Mouse (Mus musculus): ENCODE results near the gene Mmachc. TPM values are rescaled to one million over a fixed set of nuclear protein-coding genes. Genes with fewer than 3 reads are reported as not detected.
"Not testable (repeated sequence)": the region's sequence is repeated elsewhere in the genome, so short reads cannot be mapped to it uniquely, and the experiment has no call there.

The Mmachc gene
- polyA plus RNA-seq, 1 experiment from 2014 or later, result 23.0 TPM

GRCm38 (mm10) chr4:116661998-116662397, 46.2 kb downstream of the Mmachc start:
- Histone ChIP-seq H3K27me3 (replicated peaks) (no peaks in the 10 kb centered on the region), H3K4me2 (replicated peaks) (no peak overlapping the region), H3K4me1 (replicated peaks) (no peaks in the 10 kb centered on the region), H3K9ac (no peak overlapping the region), H3K4me3 (replicated peaks) (no peak overlapping the region), H3K27ac (no peak overlapping the region), H3K36me3 (no peaks in the 10 kb centered on the region), H3K9me3 (no peaks in the 10 kb centered on the region)
- WGBS, result 91% methylated on average over 1 of the region's 1 CpGs
- no peak for ATAC-seq

GRCm38 (mm10) chr4:116660829-116661228, 47.4 kb downstream of the Mmachc start:
- no peaks in the 10 kb centered on the region for H3K36me3 ChIP-seq
- H3K9ac ChIP-seq, result no peak overlapping the region
- H3K4me2 ChIP-seq (replicated peaks), result no peak overlapping the region
- peak; percentile 66 for ATAC-seq
- H3K9me3 ChIP-seq, result no peaks in the 10 kb centered on the region
- no peaks in the 10 kb centered on the region for H3K4me1 ChIP-seq (replicated peaks)
- WGBS, result 63% methylated on average over 6 of the region's 6 CpGs
- H3K4me3 ChIP-seq (replicated peaks), result no peak overlapping the region
- H3K27ac ChIP-seq, result peak overlapping the region; percentile 59
- H3K27me3 ChIP-seq (replicated peaks), result no peaks in the 10 kb centered on the region

GRCm38 (mm10) chr4:116659916-116660315, 48.3 kb downstream of the Mmachc start:
- not testable (repeated sequence) for H3K9me3 ChIP-seq; H3K9ac ChIP-seq; H3K36me3 ChIP-seq; H3K4me2 ChIP-seq (replicated peaks); ATAC-seq; H3K4me1 ChIP-seq (replicated peaks); H3K4me3 ChIP-seq (replicated peaks); H3K27me3 ChIP-seq (replicated peaks); H3K27ac ChIP-seq
- WGBS, result 74% methylated on average over 6 of the region's 6 CpGs

- H3K4me1 ChIP-seq (replicated peaks), result no peaks in the 10 kb centered on the region; the same call in 1 of the 2 replicates
- no peak overlapping the region for H3K4me2 ChIP-seq (replicated peaks)
- no peaks in the 10 kb centered on the region for H3K9me3 ChIP-seq
- H3K27me3 ChIP-seq (replicated peaks), result no peaks in the 10 kb centered on the region
- H3K27ac ChIP-seq, result no peak overlapping the region
- H3K9ac ChIP-seq, result no peak overlapping the region
- WGBS, result 42% methylated on average over 2 of the region's 2 CpGs
- no peaks in the 10 kb centered on the region for H3K36me3 ChIP-seq
- ATAC-seq, result peak; percentile 52
- no peak overlapping the region for H3K4me3 ChIP-seq (replicated peaks)
Measured at GRCm38 (mm10) chr4:116659474-116659873, 48.7 kb downstream of the Mmachc start.

- no peak overlapping the region for H3K4me2 ChIP-seq (replicated peaks)
- H3K4me3 ChIP-seq (replicated peaks), result no peak overlapping the region
- H3K27me3 ChIP-seq (replicated peaks), result no peaks in the 10 kb centered on the region
- no peak for ATAC-seq
- no peak overlapping the region for H3K9ac ChIP-seq
- WGBS, result 53% methylated on average over 3 of the region's 3 CpGs
- no peaks in the 10 kb centered on the region; the same call in 1 of the 2 replicates for H3K4me1 ChIP-seq (replicated peaks)
- no peak overlapping the region for H3K27ac ChIP-seq
- H3K9me3 ChIP-seq, result no peaks in the 10 kb centered on the region
- no peaks in the 10 kb centered on the region for H3K36me3 ChIP-seq
Measured at GRCm38 (mm10) chr4:116657971-116658370, 50.2 kb downstream of the Mmachc start.

- Histone ChIP-seq H3K9ac (no peak overlapping the region), H3K27ac (no peak overlapping the region), H3K36me3 (no peaks in the 10 kb centered on the region), H3K27me3 (replicated peaks) (no peaks in the 10 kb centered on the region), H3K4me3 (replicated peaks) (no peak overlapping the region), H3K4me1 (replicated peaks) (no peaks in the 10 kb centered on the region; the same call in 1 of the 2 replicates), H3K9me3 (no peaks in the 10 kb centered on the region), H3K4me2 (replicated peaks) (no peak overlapping the region)
- no peak for ATAC-seq
- 76% methylated on average over 3 of the region's 3 CpGs for WGBS
Measured at GRCm38 (mm10) chr4:116655658-116656057, 52.5 kb downstream of the Mmachc start.

- Histone ChIP-seq H3K36me3 (no peaks in the 10 kb centered on the region), H3K4me2 (replicated peaks) (no peak overlapping the region), H3K9ac (no peak overlapping the region), H3K4me1 (replicated peaks) (peaks cover 3% of the 10 kb centered on the region), H3K4me3 (replicated peaks) (no peak overlapping the region), H3K27ac (no peak overlapping the region), H3K27me3 (replicated peaks) (no peaks in the 10 kb centered on the region), H3K9me3 (no peaks in the 10 kb centered on the region)
- 40% methylated on average over 2 of the region's 2 CpGs for WGBS
- ATAC-seq, result peak; percentile 9; the same call in 1 of the 2 replicates
Measured at GRCm38 (mm10) chr4:116655100-116655499, 53.1 kb downstream of the Mmachc start.

GRCm38 (mm10) chr4:116653228-116653627, 55.0 kb downstream of the Mmachc start:
- H3K9me3 ChIP-seq, result no peaks in the 10 kb centered on the region
- H3K4me1 ChIP-seq (replicated peaks), result peaks cover 14% of the 10 kb centered on the region
- no peak for ATAC-seq
- 89% methylated on average over 6 of the region's 6 CpGs for WGBS
- no peak overlapping the region for H3K9ac ChIP-seq
- H3K27me3 ChIP-seq (replicated peaks), result no peaks in the 10 kb centered on the region
- H3K27ac ChIP-seq, result no peak overlapping the region
- no peak overlapping the region for H3K4me2 ChIP-seq (replicated peaks)
- H3K4me3 ChIP-seq (replicated peaks), result no peak overlapping the region
- H3K36me3 ChIP-seq, result no peaks in the 10 kb centered on the region

Other genes with a start within 250 kb of the Mmachc start
- gene Mast2, start 244.2 kb downstream of the Mmachc start, polyA plus RNA-seq (2015; fragmentation: Nextera tagmentation; extraction: Ambion mirVana), result 13.3 and 13.5 TPM in 2 replicates
- 15.7 and 16.5 TPM in 2 replicates for gene Ipp, start 200.9 kb downstream of the Mmachc start, polyA plus RNA-seq (2015; fragmentation: Nextera tagmentation; extraction: Ambion mirVana)
- 29.8 and 34.3 TPM in 2 replicates for gene Tmem69, start 152.5 kb downstream of the Mmachc start, polyA plus RNA-seq (2015; fragmentation: Nextera tagmentation; extraction: Ambion mirVana)
- 30.7 and 33.0 TPM in 2 replicates for gene Gpbp1l1, start 150.7 kb downstream of the Mmachc start, polyA plus RNA-seq (2015; fragmentation: Nextera tagmentation; extraction: Ambion mirVana)
- 4.1 and 4.8 TPM in 2 replicates for gene Ccdc17, start 111.8 kb downstream of the Mmachc start, polyA plus RNA-seq (2015; fragmentation: Nextera tagmentation; extraction: Ambion mirVana)
- 110 and 118 TPM in 2 replicates for gene Nasp, start 80.5 kb downstream of the Mmachc start, polyA plus RNA-seq (2015; fragmentation: Nextera tagmentation; extraction: Ambion mirVana)
- gene Akr1a1, start 56.7 kb downstream of the Mmachc start, polyA plus RNA-seq (2015; fragmentation: Nextera tagmentation; extraction: Ambion mirVana), result 772 and 821 TPM in 2 replicates
- gene Prdx1, start 22.9 kb downstream of the Mmachc start, polyA plus RNA-seq (2015; fragmentation: Nextera tagmentation; extraction: Ambion mirVana), result 1,436 and 1,568 TPM in 2 replicates
- gene Ccdc163, start 103 bp upstream of the Mmachc start, polyA plus RNA-seq (2015; fragmentation: Nextera tagmentation; extraction: Ambion mirVana), result 25.2 and 26.4 TPM in 2 replicates
- 8.1 and 8.7 TPM in 2 replicates for gene Tesk2, start 12.5 kb upstream of the Mmachc start, polyA plus RNA-seq (2015; fragmentation: Nextera tagmentation; extraction: Ambion mirVana)
- 28.8 and 31.1 TPM in 2 replicates for gene Toe1, start 99.2 kb upstream of the Mmachc start, polyA plus RNA-seq (2015; fragmentation: Nextera tagmentation; extraction: Ambion mirVana)
- 10.3 and 10.9 TPM in 2 replicates for gene Mutyh, start 99.3 kb upstream of the Mmachc start, polyA plus RNA-seq (2015; fragmentation: Nextera tagmentation; extraction: Ambion mirVana)
- 1.4 and 2.2 TPM in 2 replicates for gene Hpdl, start 113.3 kb upstream of the Mmachc start, polyA plus RNA-seq (2015; fragmentation: Nextera tagmentation; extraction: Ambion mirVana)
- gene Zswim5, start 169.0 kb upstream of the Mmachc start, polyA plus RNA-seq (2015; fragmentation: Nextera tagmentation; extraction: Ambion mirVana), result 1.1 and 1.2 TPM in 2 replicates